Mouse (Mus musculus): ENCODE data around the gene Chrm4. TPM values are rescaled to one million over a fixed set of nuclear protein-coding genes. Genes with fewer than 3 reads are reported as not detected.
A peak's percentile ranks its signal among the peaks of the same experiment; 100 is the strongest.

Chrm4 gene
- polyA plus RNA-seq, 1 experiment from 2014 or later, result not detected

DNA sequence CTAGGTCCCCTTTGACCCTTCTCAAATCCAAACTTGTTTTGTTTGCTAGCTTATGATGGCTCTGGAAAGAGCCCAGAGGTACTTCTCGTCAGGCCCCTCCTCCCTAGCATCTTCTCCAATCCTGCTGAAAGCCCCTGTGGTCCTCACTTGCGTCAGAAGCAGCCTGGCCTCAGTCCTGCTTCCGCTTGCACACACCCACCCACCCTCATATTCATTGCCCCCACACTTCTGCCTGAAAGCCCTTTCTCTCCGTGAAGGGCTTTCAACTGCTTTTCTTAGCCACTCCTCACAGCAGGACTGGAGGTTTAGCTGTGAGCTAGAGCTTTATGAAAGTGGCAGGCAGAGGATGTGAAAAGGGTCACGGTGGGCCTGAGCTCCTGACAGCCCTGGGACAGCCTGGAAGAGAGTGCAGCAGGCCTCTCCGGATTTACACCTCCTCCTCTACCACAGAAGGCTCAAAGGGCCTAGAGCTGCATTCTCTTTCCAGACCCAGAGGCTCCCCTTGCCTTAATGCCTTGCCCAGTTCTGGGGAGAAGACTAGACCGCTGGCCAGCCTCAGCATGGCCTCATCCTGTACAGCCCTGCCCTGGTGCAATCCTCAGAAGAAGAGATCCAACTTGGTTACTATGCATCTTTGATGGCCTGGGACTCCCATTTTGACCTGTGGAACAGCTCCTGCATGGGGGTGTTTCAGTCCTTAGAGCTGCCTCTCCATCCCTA is 46.5 kb downstream of the Chrm4 start:
- Histone ChIP-seq H3K4me2 (no peak overlapping the region), H3K4me3 (ENCODE audit: low read depth, low read length) (no peak overlapping the region), H3K27me3 (ENCODE audit: control insufficient read depth, insufficient read depth, low read length) (peaks cover 33% of the 10 kb centered on the region), H3K4me1 (ENCODE audit: control insufficient read depth, insufficient read depth, low read length) (peaks cover 35% of the 10 kb centered on the region), H3K9me3 (replicated peaks; ENCODE audit: control insufficient read depth, low read length) (no peaks in the 10 kb centered on the region), H3K27ac (ENCODE audit: low read depth, low read length) (no peak overlapping the region), H3K9ac (ENCODE audit: low read depth, low read length) (no peak overlapping the region), H3K36me3 (ENCODE audit: control insufficient read depth, insufficient read depth, low read length) (no peaks in the 10 kb centered on the region)
- ATAC-seq (replicated peaks; ENCODE audit: insufficient number of reproducible peaks, low FRiP score, low TSS enrichment), result no peak
- WGBS (ENCODE audit: insufficient replicate concordance), result 48% methylated on average over 7 of the region's 7 CpGs

DNA sequence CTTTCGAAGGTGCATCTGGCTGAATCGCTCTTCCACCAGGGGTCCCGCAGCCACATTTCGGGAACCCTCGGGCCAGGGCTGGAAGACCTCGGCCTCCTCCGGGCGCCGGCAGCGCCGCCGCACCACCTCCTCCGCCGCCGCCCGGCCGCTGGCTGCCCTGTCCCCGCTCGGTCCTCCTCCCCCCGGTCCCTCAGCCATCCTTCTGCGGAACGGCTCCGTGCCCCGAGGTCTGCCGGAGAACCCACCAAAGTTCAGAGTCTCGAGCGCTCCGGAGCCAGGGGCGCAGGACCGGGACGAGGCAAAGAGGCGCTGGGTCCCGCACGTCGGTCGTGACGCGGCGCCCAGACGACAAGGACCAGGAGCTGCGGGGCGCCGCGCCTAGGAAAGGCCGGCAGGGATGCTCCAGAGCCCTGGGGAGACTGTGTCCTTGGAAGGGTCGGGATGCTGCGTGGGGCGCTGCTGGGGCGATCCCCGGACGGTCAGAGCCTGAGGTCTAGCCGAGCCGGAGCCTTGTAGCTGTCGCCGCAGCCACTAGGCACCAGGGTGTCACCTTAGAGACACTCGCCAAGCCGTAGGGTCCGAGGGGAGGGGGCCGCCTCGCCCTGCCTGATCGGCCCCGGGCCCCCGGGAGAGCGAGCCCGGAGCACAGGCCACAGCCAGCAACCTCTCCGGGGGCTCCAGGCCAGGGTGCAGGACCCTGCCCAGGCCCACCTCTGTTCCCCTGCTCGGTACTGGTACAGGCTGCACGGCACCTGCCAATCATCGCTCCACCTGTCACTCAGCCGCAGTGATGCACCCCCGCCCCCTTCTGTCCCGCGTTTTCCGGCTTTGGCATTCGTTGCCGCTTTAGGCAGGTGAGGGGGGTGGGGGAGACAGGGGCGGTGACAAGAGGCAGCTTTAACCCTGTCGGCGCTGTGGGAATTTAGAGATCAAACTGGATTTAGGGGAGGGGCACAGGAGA is 48.8 kb downstream of the Chrm4 start, which contains the start of gene Dgkz:
Gene Dgkz (minus strand): TSS at position 284 of the 961 bp plus-strand sequence.
- Histone ChIP-seq H3K4me3 (ENCODE audit: low read depth, low read length) (peak within 1 kb of the TSS; percentile 47), H3K9me3 (replicated peaks; ENCODE audit: control insufficient read depth, low read length) (no peaks in the 10 kb centered on the region), H3K4me2 (peak within 1 kb of the TSS; percentile 88), H3K36me3 (ENCODE audit: control insufficient read depth, insufficient read depth, low read length) (no peaks in the 10 kb centered on the region), H3K4me1 (ENCODE audit: control insufficient read depth, insufficient read depth, low read length) (peaks cover 46% of the 10 kb centered on the region), H3K27me3 (ENCODE audit: control insufficient read depth, insufficient read depth, low read length) (peaks cover 33% of the 10 kb centered on the region), H3K9ac (ENCODE audit: low read depth, low read length) (peak within 1 kb of the TSS; percentile 58), H3K27ac (ENCODE audit: low read depth, low read length) (no peak within 1 kb of the TSS)
- ATAC-seq (replicated peaks; ENCODE audit: insufficient number of reproducible peaks, low FRiP score, low TSS enrichment), result no peak
- under 1% methylated on average over 72 of the region's 79 CpGs for WGBS (ENCODE audit: insufficient replicate concordance)

DNA sequence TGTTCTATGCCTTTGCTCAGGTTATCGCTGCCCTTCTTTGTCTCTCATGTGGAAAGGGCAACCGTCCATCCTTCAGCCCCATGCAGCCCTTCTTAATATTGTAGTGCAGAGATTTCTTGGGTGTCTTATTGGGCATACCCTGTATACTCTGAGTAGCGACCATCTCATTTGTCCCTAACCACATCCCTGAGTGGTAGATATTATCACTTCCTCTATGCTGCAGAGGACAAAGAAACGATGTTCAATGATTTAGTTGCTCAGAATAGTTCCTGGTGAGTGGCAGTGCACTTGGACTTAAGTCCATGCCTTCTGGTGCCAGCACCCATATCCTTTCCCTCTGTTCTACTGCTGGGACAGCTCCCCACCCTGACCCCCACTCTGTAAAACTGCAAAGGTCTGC is 50.9 kb downstream of the Chrm4 start:
- no peaks in the 10 kb centered on the region for H3K9me3 ChIP-seq (replicated peaks; ENCODE audit: control insufficient read depth, low read length)
- H3K27ac ChIP-seq (ENCODE audit: low read depth, low read length), result 0 out of 2 replicates have a peak overlapping the region, but pooled peaks have one; percentile 0
- H3K9ac ChIP-seq (ENCODE audit: low read depth, low read length), result no peak overlapping the region
- ATAC-seq (replicated peaks; ENCODE audit: insufficient number of reproducible peaks, low FRiP score, low TSS enrichment), result no peak
- no peak overlapping the region for H3K4me3 ChIP-seq (ENCODE audit: low read depth, low read length)
- H3K36me3 ChIP-seq (ENCODE audit: control insufficient read depth, insufficient read depth, low read length), result no peaks in the 10 kb centered on the region
- peaks cover 31% of the 10 kb centered on the region for H3K4me1 ChIP-seq (ENCODE audit: control insufficient read depth, insufficient read depth, low read length)
- H3K27me3 ChIP-seq (ENCODE audit: control insufficient read depth, insufficient read depth, low read length), result peaks cover 33% of the 10 kb centered on the region
- H3K4me2 ChIP-seq, result no peak overlapping the region
- 60% methylated on average over 4 of the region's 4 CpGs for WGBS (ENCODE audit: insufficient replicate concordance)

Small RNA genes lying within 50 kb of the gene (microRNA-seq; reads per million reads assigned to microRNA genes)
- gene Mir6999 (ENCODE audit: borderline number of aligned reads), result not detected

Other genes starting within 250 kb of the Chrm4 start
- 22.8 and 25.9 TPM in 2 replicates for gene Atg13, start 216.7 kb upstream of the Chrm4 start, polyA plus RNA-seq (2014; fragmentation: Nextera tagmentation; extraction: Ambion mirVana)
- 10.3 and 12.5 TPM in 2 replicates for gene Harbi1, start 216.4 kb upstream of the Chrm4 start, polyA plus RNA-seq (2014; fragmentation: Nextera tagmentation; extraction: Ambion mirVana)
- 12.1 and 12.9 TPM in 2 replicates for gene Ambra1, start 197.1 kb upstream of the Chrm4 start, polyA plus RNA-seq (2014; fragmentation: Nextera tagmentation; extraction: Ambion mirVana)
- gene Mdk, start 5.0 kb downstream of the Chrm4 start, polyA plus RNA-seq (2014; fragmentation: Nextera tagmentation; extraction: Ambion mirVana), result 842 and 965 TPM in 2 replicates
- 1.8 and 2.8 TPM in 2 replicates for gene Gm9821, start 18.5 kb downstream of the Chrm4 start, polyA plus RNA-seq (2014; fragmentation: Nextera tagmentation; extraction: Ambion mirVana)
- 42.1 and 49.6 TPM in 2 replicates for gene Dgkz, start 48.6 kb downstream of the Chrm4 start, polyA plus RNA-seq (2014; fragmentation: Nextera tagmentation; extraction: Ambion mirVana)
- gene Creb3l1, start 97.3 kb downstream of the Chrm4 start, polyA plus RNA-seq (2014; fragmentation: Nextera tagmentation; extraction: Ambion mirVana), result 8.2 TPM in 2 replicates
- 18.8 and 25.5 TPM in 2 replicates for gene Phf21a, start 165.9 kb downstream of the Chrm4 start, polyA plus RNA-seq (2014; fragmentation: Nextera tagmentation; extraction: Ambion mirVana)

Data from heart, embryonic 11.5 days (tissue).